Mouse (Mus musculus) frontal cortex, adult 2 months (tissue): ENCODE measurements around the gene Heg1. TPM values are rescaled to one million over a fixed set of nuclear protein-coding genes. Genes with fewer than 3 reads are reported as not detected.

ENCODE experiments used
- DNase-seq, 2 experiments: peaks; one replicate each; pipeline ENCODE4 v3.0.0; 2022; ENCODE audit warnings: low spot score in 1 of 2; ENCODE audit errors: extremely low spot score in 1 of 2
- polyA plus RNA-seq: library from polyadenylated mRNA; depleted of rRNA; stranded (reverse); fragments of >200 nt; gene quantifications from 2 replicates; pipeline ENCODE4 v1.2.3, GENCODE M21; 2012; rRNA removed

The Heg1 gene
- polyA plus RNA-seq, 1 experiment = 16.1 TPM

DNA sequence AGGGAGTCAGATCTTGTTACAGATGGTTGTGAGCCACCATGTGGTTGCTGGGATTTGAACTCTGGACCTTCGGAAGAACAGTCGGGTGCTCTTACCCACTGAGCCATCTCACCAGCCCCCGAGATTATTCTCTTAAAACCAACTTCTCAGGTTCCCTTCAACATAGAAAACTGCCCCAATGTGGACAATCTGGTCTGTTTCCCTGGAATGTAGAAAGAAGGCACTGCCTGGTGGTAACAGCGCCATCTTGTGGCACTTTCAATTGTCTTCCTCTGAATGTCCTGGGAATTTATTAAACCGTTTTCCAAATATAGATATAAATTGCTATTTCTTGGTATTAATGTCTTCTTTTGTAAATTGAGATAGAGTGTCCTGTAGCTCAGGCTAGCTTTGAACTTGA, 113.7 kb downstream of the Heg1 start:
- DNase-seq = peak in 1 of 2 experiments; percentile 74

DNA sequence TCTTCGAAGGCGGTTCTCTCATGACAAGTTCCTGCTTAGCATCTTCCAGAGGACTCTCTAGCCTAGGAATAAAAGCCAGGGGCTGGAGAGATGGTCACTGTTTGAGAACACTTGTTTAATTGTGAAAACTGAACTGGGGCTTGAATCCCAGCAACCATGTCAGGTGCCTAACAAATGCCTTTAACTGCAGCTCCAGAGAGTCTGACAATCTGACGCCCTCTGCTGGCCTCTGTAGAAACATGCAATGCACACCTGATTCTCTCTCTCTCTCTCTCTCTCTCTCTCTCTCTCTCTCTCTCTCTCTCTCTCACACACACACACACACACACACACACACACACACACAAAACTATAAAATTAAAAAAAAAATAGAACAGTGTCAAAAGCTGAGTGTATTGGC, 125.8 kb downstream of the Heg1 start:
- no peak for DNase-seq

DNA sequence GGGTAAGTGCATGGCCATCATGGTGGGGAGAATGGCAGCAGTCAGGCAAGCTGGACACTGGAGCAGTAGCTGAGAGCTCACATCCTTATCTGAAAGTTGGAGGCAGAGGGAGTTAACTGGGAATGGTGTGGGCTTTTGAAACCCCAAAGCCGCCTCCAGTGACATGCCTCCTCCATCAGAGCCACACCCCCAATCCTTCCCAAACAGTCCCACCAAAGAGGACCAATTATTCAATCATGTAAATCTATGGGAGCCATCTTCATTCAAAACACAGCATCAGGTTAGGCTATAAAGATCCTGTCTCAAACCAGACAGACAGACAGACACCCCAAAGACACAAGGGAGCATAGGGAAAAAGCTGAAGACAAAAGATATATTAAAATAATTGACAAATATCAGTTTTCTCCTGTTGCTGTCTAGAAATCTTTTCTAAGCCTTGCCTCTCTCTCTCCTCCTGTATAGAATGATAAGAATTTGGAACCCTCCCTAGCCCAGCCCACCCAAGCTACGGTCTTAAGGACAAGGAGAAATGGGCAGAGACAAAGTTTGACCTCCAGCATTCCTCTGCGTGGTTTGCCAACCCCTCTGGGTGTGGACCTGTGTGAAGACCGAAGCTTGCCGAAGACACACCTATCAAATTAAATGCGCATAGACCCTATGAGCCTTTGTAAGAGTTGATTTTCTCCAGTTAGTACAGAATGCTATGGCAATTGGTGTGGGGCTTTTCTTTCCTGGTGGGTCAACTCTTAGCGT, 134.4 kb downstream of the Heg1 start:
- no peak for DNase-seq

DNA sequence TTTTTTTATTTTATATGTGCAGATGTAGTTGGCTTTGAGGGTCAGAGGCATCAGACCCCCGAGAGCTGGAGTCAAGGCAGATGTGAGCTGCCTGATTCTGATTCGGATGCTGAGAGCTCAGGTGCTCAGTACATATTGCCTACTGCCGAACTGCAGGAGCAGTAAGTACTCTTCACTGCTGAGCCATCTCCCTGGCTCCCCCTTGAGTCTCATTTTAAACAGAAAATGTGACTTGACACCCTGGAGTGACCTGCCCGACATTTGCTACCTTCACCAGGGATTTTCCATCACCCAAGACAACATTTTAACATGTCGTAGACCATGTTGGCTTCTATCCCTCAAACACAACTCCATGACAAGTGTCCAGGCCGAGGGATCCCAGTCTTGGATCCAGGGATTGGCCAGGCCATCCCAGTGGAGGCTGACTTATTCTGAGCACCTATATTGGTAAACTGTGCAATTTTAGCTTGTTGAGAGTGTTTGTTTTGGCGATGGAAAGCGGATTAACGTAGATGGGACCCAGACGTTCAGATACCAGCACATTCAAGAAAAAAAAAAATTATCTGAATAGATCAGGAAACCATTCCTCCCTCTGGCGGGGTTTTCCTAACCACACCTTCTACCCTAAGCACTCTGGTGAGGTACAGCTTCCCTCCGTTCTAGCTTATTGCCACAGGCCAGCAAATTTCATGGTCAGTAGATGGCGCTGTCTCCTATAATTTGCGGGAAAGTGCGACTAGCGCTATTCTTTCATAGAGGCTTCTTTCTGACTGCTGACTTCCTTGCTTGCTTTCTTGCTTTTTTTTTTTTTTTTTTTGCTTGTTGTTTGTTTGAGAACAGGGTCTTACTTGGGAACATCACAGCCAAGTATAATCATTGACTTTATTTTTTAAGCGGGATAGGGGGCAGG, 136.4 kb downstream of the Heg1 start:
- peak; percentile 63 to 97 for DNase-seq

Other genes with a start within 250 kb of the Heg1 start
- 2.0 and 2.8 TPM in 2 replicates for gene Slc12a8, start 167.0 kb upstream of the Heg1 start, polyA plus RNA-seq
- gene Muc13, start 109.7 kb downstream of the Heg1 start, polyA plus RNA-seq = 0.06 and 0.08 TPM in 2 replicates
- 36.6 and 42.4 TPM in 2 replicates for gene Itgb5, start 145.3 kb downstream of the Heg1 start, polyA plus RNA-seq